In genomic region chr2:62643405-62644305, GRCm38 (mm10) we compare ENCODE assay signal across 8 mouse cellular contexts. TPM values are rescaled to one million over a fixed set of nuclear protein-coding genes. Genes with fewer than 3 reads are reported as not detected.
DNase-seq lines count a peak whose midpoint lies in the region; ATAC-seq lines count a peak whose summit lies in the region.

No protein-coding gene starts in this region.

- H3K27ac ChIP-seq in forebrain, embryonic 14.5 days (ENCODE audit: low read depth, low read length): no peak overlapping the region
- H3K27ac ChIP-seq in intestine, embryonic 16.5 days (ENCODE audit: low read length): peak overlapping the region; percentile 33; the same call in 1 of the 2 replicates
- no peak overlapping the region for H3K27ac ChIP-seq in lung, embryonic 16.5 days (ENCODE audit: low read length)

- peak; percentile 47 to 49 for DNase-seq in layer of hippocampus, postnatal 10 days (ENCODE audit: low spot score in 2 of 2)
- no peak for DNase-seq in layer of hippocampus, postnatal 36 days
- DNase-seq in forebrain, embryonic 14.5 days (ENCODE audit: low spot score): peak; percentile 67
- DNase-seq in ovary, postnatal 36 days (ENCODE audit: low spot score): peak; percentile 25
- no peak for DNase-seq in frontal cortex, postnatal 10 days (ENCODE audit: low spot score in 2 of 2)

- peaks cover 13% of the 10 kb centered on the region; the same call in 1 of the 2 replicates for H3K4me1 ChIP-seq in forebrain, embryonic 14.5 days (ENCODE audit: control insufficient read depth, insufficient read depth, low read length)
- H3K4me1 ChIP-seq in intestine, embryonic 16.5 days (ENCODE audit: control insufficient read depth, insufficient read depth, low read length): peaks cover 9% of the 10 kb centered on the region
- no peaks in the 10 kb centered on the region; the same call in 1 of the 2 replicates for H3K4me1 ChIP-seq in lung, embryonic 16.5 days (replicated peaks; ENCODE audit: control insufficient read depth, insufficient read depth, low read length)

- 43% methylated on average over 21 of the region's 21 CpGs for WGBS in forebrain, embryonic 14.5 days
- WGBS in intestine, embryonic 16.5 days: 36% methylated on average over 21 of the region's 21 CpGs
- 26% methylated on average over 21 of the region's 21 CpGs for WGBS in lung, embryonic 16.5 days

- peak; percentile 64 for ATAC-seq in activated CD4-positive, CD25-positive, alpha-beta regulatory T cell, adult 4 months
- ATAC-seq in forebrain, embryonic 14.5 days: no peak
- no peak for ATAC-seq in intestine, embryonic 16.5 days
- peak; percentile 56 for ATAC-seq in lung, embryonic 16.5 days (ENCODE audit: low read depth)

- H3K9ac ChIP-seq in forebrain, embryonic 14.5 days (ENCODE audit: low read length): no peak overlapping the region
- H3K9ac ChIP-seq in intestine, embryonic 16.5 days (ENCODE audit: low read depth, low read length): no peak overlapping the region
- 0 out of 2 replicates have a peak overlapping the region, but pooled peaks have one; percentile 41 for H3K9ac ChIP-seq in lung, embryonic 16.5 days (ENCODE audit: low read length)

- no peaks in the 10 kb centered on the region for H3K36me3 ChIP-seq in forebrain, embryonic 14.5 days (ENCODE audit: control insufficient read depth, insufficient read depth, low read length)
- H3K36me3 ChIP-seq in intestine, embryonic 16.5 days (ENCODE audit: control insufficient read depth, insufficient read depth, low read length): no peaks in the 10 kb centered on the region
- H3K36me3 ChIP-seq in lung, embryonic 16.5 days (ENCODE audit: control insufficient read depth, insufficient read depth, low read length): no peaks in the 10 kb centered on the region

- H3K27me3 ChIP-seq in forebrain, embryonic 14.5 days (replicated peaks; ENCODE audit: control insufficient read depth, insufficient read depth, low read length): peaks cover 7% of the 10 kb centered on the region; the same call in 1 of the 2 replicates
- H3K27me3 ChIP-seq in intestine, embryonic 16.5 days (replicated peaks; ENCODE audit: control insufficient read depth, insufficient read depth, low read length): no peaks in the 10 kb centered on the region
- no peaks in the 10 kb centered on the region for H3K27me3 ChIP-seq in lung, embryonic 16.5 days (ENCODE audit: control insufficient read depth, insufficient read depth, low read depth, low read length)

- no peaks in the 10 kb centered on the region for H3K9me3 ChIP-seq in forebrain, embryonic 14.5 days (replicated peaks; ENCODE audit: control insufficient read depth, low read length)
- H3K9me3 ChIP-seq in intestine, embryonic 16.5 days (ENCODE audit: control insufficient read depth, low read length): no peaks in the 10 kb centered on the region
- H3K9me3 ChIP-seq in lung, embryonic 16.5 days (ENCODE audit: control insufficient read depth, low read length): no peaks in the 10 kb centered on the region

- H3K4me2 ChIP-seq in forebrain, embryonic 14.5 days (ENCODE audit: low read length): peak overlapping the region; percentile 25; the same call in 1 of the 2 replicates
- peak overlapping the region; percentile 35 for H3K4me2 ChIP-seq in intestine, embryonic 16.5 days (ENCODE audit: low read depth, low read length)
- peak overlapping the region; percentile 40 for H3K4me2 ChIP-seq in lung, embryonic 16.5 days (ENCODE audit: low read depth, low read length)

- H3K4me3 ChIP-seq in forebrain, embryonic 14.5 days (ENCODE audit: low read depth, low read length): no peak overlapping the region
- peak overlapping the region; percentile 24; the same call in 1 of the 2 replicates for H3K4me3 ChIP-seq in intestine, embryonic 16.5 days (ENCODE audit: low read length)
- peak overlapping the region; percentile 24; the same call in 1 of the 2 replicates for H3K4me3 ChIP-seq in lung, embryonic 16.5 days (ENCODE audit: low read length)

RNA-seq across cellular contexts. Expression of gene Ifih1, which starts 2.4 kb away (rescaled TPM):
- total RNA-seq in layer of hippocampus, postnatal 10 days (2021): 1 to 10 TPM; 1.8 to 2.3 TPM
- 1 to 10 TPM; 1.8 to 2.3 TPM for total RNA-seq in layer of hippocampus, postnatal 36 days (2021)
- 10 to 100 TPM; 25.1 to 32.1 TPM for polyA plus RNA-seq in activated CD4-positive, CD25-positive, alpha-beta regulatory T cell, adult 4 months (2017; shearing (Covaris generic))
- 1.1 and 1.3 TPM in 2 replicates for polyA plus RNA-seq in forebrain, embryonic 14.5 days (2014; fragmentation: Nextera tagmentation; extraction: Ambion mirVana)
- polyA plus RNA-seq in intestine, embryonic 16.5 days (2015; fragmentation: Nextera tagmentation; extraction: Ambion mirVana): 6.0 and 6.4 TPM in 2 replicates
- 2.8 and 3.3 TPM in 2 replicates for polyA plus RNA-seq in lung, embryonic 16.5 days (2015; fragmentation: Nextera tagmentation; extraction: Ambion mirVana)

RNA-seq across cellular contexts. Expression of gene Gca, which starts 20.4 kb away (rescaled TPM):
- total RNA-seq in layer of hippocampus, postnatal 10 days (2021): 10 to 100 TPM; 12.3 to 13.2 TPM
- 10 to 100 TPM; 13.4 to 14.5 TPM for total RNA-seq in layer of hippocampus, postnatal 36 days (2021)
- 1 to 10 TPM; 1.5 to 2.1 TPM for polyA plus RNA-seq in activated CD4-positive, CD25-positive, alpha-beta regulatory T cell, adult 4 months (2017; shearing (Covaris generic))
- polyA plus RNA-seq in forebrain, embryonic 14.5 days (2014; fragmentation: Nextera tagmentation; extraction: Ambion mirVana): 7.1 and 8.4 TPM in 2 replicates
- 7.2 and 7.6 TPM in 2 replicates for polyA plus RNA-seq in intestine, embryonic 16.5 days (2015; fragmentation: Nextera tagmentation; extraction: Ambion mirVana)
- 5.2 and 5.8 TPM in 2 replicates for polyA plus RNA-seq in lung, embryonic 16.5 days (2015; fragmentation: Nextera tagmentation; extraction: Ambion mirVana)

Comparison
In these comparisons a context has a peak if more than half of its experiments do, and no peak if none do; other contexts are left out.
1. DNase-seq: peak in layer of hippocampus, postnatal 10 days (2 of 2), forebrain, embryonic 14.5 days (single experiment) and ovary, postnatal 36 days (single experiment); none in layer of hippocampus, postnatal 36 days (0 of 2) and frontal cortex, postnatal 10 days (0 of 2).
2. ATAC-seq: peak in activated CD4-positive, CD25-positive, alpha-beta regulatory T cell, adult 4 months (single experiment) and lung, embryonic 16.5 days (single experiment); none in forebrain, embryonic 14.5 days (single experiment) and intestine, embryonic 16.5 days (single experiment).
3. Peak in every context shown above with its lines, with median percentiles within 50 percentile points of each other: H3K4me2 ChIP-seq.